Mouse (Mus musculus): ENCODE results near the gene Pfdn4.

DNA sequence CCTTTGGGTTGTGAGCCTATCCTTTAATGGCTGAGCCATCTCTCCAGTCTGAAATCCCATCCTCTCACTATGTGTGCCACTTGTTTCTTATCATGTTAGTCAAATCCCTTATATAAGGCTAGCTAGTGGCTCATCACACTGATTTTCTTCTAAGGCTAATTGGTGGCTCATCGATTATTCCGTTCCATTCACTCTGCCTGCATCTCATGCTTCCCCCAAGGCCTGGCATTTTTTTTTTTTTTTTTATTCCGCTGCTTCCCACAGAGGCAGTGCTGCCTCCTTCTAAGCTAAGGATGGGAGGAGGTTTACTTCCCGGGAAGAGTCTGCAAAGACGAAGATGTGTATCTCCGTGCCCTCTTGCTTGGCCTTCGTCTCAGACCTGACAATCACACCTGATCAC is 9.0 kb upstream of the Pfdn4 start:
- TF ChIP-seq CTCF (IDR thresholded peaks at IDR 0.05; ENCODE audit: extremely low read depth, insufficient read length, insufficient replicate concordance, low read depth, low read length): no peak
- TF ChIP-seq POLR2A (IDR thresholded peaks at IDR 0.05; ENCODE audit: low read depth, low read length): no peak
